12 mouse cellular contexts compared by ENCODE assay signal in genomic region chr10:59443212-59443611, GRCm38 (mm10). TPM values are rescaled to one million over a fixed set of nuclear protein-coding genes. Genes with fewer than 3 reads are reported as not detected.
DNase-seq lines count a peak whose midpoint lies in the region; ATAC-seq and TF ChIP-seq lines count a peak whose summit lies in the region.
"Had no signal": no experiment of that assay in that cellular context is flagged by ENCODE, and none has a peak within 500 bp of the region (broad histone marks: within the 10 kb centered on the region; RNA-seq: fewer than 3 reads in every experiment).

No protein-coding gene starts in this region.

- H3K4me3 ChIP-seq in midbrain, embryonic 11.5 days (ENCODE audit: low read depth, low read length): no peak overlapping the region
- no peak overlapping the region for H3K4me3 ChIP-seq in midbrain, postnatal 0 days (ENCODE audit: low read depth, low read length)
- no peak overlapping the region for H3K4me3 ChIP-seq in heart, postnatal 0 days (ENCODE audit: low read depth, low read length)
- H3K4me3 ChIP-seq in liver, embryonic 11.5 days (ENCODE audit: low read depth, low read length): no peak overlapping the region
- H3K4me3 ChIP-seq in intestine, postnatal 0 days (ENCODE audit: low read depth, low read length): no peak overlapping the region

- H3K9ac ChIP-seq in midbrain, embryonic 11.5 days (ENCODE audit: low read length): no peak overlapping the region
- H3K9ac ChIP-seq in midbrain, postnatal 0 days (replicated peaks; ENCODE audit: low read length, poor library complexity, severe bottlenecking): no peak overlapping the region
- no peak overlapping the region for H3K9ac ChIP-seq in heart, postnatal 0 days (replicated peaks; ENCODE audit: low read depth, low read length)
- H3K9ac ChIP-seq in liver, embryonic 11.5 days (ENCODE audit: low read depth, low read length): no peak overlapping the region
- no peak overlapping the region for H3K9ac ChIP-seq in intestine, postnatal 0 days (ENCODE audit: low read depth, low read length)

- TF ChIP-seq EP300 in heart, postnatal 0 days (IDR thresholded peaks at IDR 0.05; ENCODE audit: low read depth): peak; percentile 48; the same call in 1 of the 2 replicates

- H3K4me2 ChIP-seq in midbrain, embryonic 11.5 days: no peak overlapping the region
- no peak overlapping the region for H3K4me2 ChIP-seq in midbrain, postnatal 0 days (ENCODE audit: low read depth, low read length, poor library complexity, severe bottlenecking)
- H3K4me2 ChIP-seq in heart, postnatal 0 days (ENCODE audit: low read depth, low read length): 0 out of 2 replicates have a peak overlapping the region, but pooled peaks have one; percentile 8
- no peak overlapping the region for H3K4me2 ChIP-seq in liver, embryonic 11.5 days
- no peak overlapping the region for H3K4me2 ChIP-seq in intestine, postnatal 0 days (replicated peaks; ENCODE audit: low read depth)

- H3K27me3 ChIP-seq in midbrain, embryonic 11.5 days (ENCODE audit: control insufficient read depth, insufficient read depth, low read length): no peaks in the 10 kb centered on the region
- no peaks in the 10 kb centered on the region for H3K27me3 ChIP-seq in midbrain, postnatal 0 days (ENCODE audit: insufficient read depth, low read length)
- no peaks in the 10 kb centered on the region for H3K27me3 ChIP-seq in heart, postnatal 0 days (ENCODE audit: control insufficient read depth, insufficient read depth, low read length)
- no peaks in the 10 kb centered on the region for H3K27me3 ChIP-seq in liver, embryonic 11.5 days (replicated peaks; ENCODE audit: control insufficient read depth, insufficient read depth, low read length)
- H3K27me3 ChIP-seq in intestine, postnatal 0 days (replicated peaks; ENCODE audit: control insufficient read depth, insufficient read depth, low read length): no peaks in the 10 kb centered on the region

- DNase-seq in midbrain, embryonic 11.5 days (ENCODE audit: low spot score, missing footprints): peak; percentile 70
- no peak for DNase-seq in midbrain, postnatal 0 days (ENCODE audit: low spot score)
- DNase-seq in heart, postnatal 0 days (ENCODE audit: low spot score): peak; percentile 57
- no peak for DNase-seq in liver, embryonic 11.5 days (ENCODE audit: low spot score)
- peak; percentile 59 for DNase-seq in yolk sac, embryonic 10.5 days (ENCODE audit: low spot score)
- no peak for DNase-seq in spleen, postnatal 36 days (ENCODE audit: low spot score in 2 of 2)
- DNase-seq: cerebellum, postnatal 14 days; layer of hippocampus, adult 9-11 months had no signal

- ATAC-seq in midbrain, embryonic 11.5 days (ENCODE audit: low FRiP score): no peak
- no peak for ATAC-seq in midbrain, postnatal 0 days (ENCODE audit: low FRiP score)
- peak; percentile 50; the same call in 1 of the 2 replicates for ATAC-seq in heart, postnatal 0 days (ENCODE audit: insufficient read depth, low read depth)
- ATAC-seq in liver, embryonic 11.5 days (replicated peaks; ENCODE audit: low FRiP score): 0 out of 2 replicates have a peak, but pooled peaks have one; percentile 23
- no peak for ATAC-seq in intestine, postnatal 0 days

- TF ChIP-seq CTCF in midbrain, postnatal 0 days (IDR thresholded peaks at IDR 0.05): no peak
- TF ChIP-seq CTCF in heart, postnatal 0 days (IDR thresholded peaks at IDR 0.05; ENCODE audit: low read depth): no peak
- no peak for TF ChIP-seq CTCF in intestine, postnatal 0 days (IDR thresholded peaks at IDR 0.05; ENCODE audit: low read depth)

- 65% methylated on average over 7 of the region's 7 CpGs for WGBS in midbrain, embryonic 11.5 days
- WGBS in midbrain, postnatal 0 days: 60% methylated on average over 7 of the region's 7 CpGs
- 7% methylated on average over 7 of the region's 7 CpGs for WGBS in heart, postnatal 0 days
- WGBS in liver, embryonic 11.5 days: 10% methylated on average over 7 of the region's 7 CpGs
- WGBS in intestine, postnatal 0 days: 15% methylated on average over 7 of the region's 7 CpGs

- no peaks in the 10 kb centered on the region for H3K9me3 ChIP-seq in midbrain, embryonic 11.5 days (ENCODE audit: control insufficient read depth, low read length)
- no peaks in the 10 kb centered on the region for H3K9me3 ChIP-seq in midbrain, postnatal 0 days (ENCODE audit: low read length)
- H3K9me3 ChIP-seq in heart, postnatal 0 days (replicated peaks; ENCODE audit: control insufficient read depth, low read length): no peaks in the 10 kb centered on the region
- no peaks in the 10 kb centered on the region for H3K9me3 ChIP-seq in liver, embryonic 11.5 days (ENCODE audit: control insufficient read depth, low read length)
- no peaks in the 10 kb centered on the region for H3K9me3 ChIP-seq in intestine, postnatal 0 days (ENCODE audit: control insufficient read depth)
- H3K9me3 ChIP-seq: G1E had no signal

- H3K4me1 ChIP-seq in midbrain, embryonic 11.5 days (ENCODE audit: control insufficient read depth, insufficient read depth, low read length): peaks cover 3% of the 10 kb centered on the region; the same call in 1 of the 2 replicates
- H3K4me1 ChIP-seq in midbrain, postnatal 0 days (ENCODE audit: insufficient read depth, low read length): no peaks in the 10 kb centered on the region
- peaks cover 36% of the 10 kb centered on the region for H3K4me1 ChIP-seq in heart, postnatal 0 days (ENCODE audit: control insufficient read depth, insufficient read depth)
- H3K4me1 ChIP-seq in liver, embryonic 11.5 days (replicated peaks; ENCODE audit: control insufficient read depth, insufficient read depth, low read length): peaks cover 18% of the 10 kb centered on the region
- no peaks in the 10 kb centered on the region for H3K4me1 ChIP-seq in intestine, postnatal 0 days (replicated peaks; ENCODE audit: control insufficient read depth, insufficient read depth, low read length)

- H3K36me3 ChIP-seq in midbrain, embryonic 11.5 days (ENCODE audit: control insufficient read depth, insufficient read depth, low read length): no peaks in the 10 kb centered on the region
- no peaks in the 10 kb centered on the region for H3K36me3 ChIP-seq in midbrain, postnatal 0 days (ENCODE audit: insufficient read depth, low read length)
- H3K36me3 ChIP-seq in heart, postnatal 0 days (replicated peaks; ENCODE audit: control insufficient read depth, insufficient read depth, low read length): no peaks in the 10 kb centered on the region
- no peaks in the 10 kb centered on the region for H3K36me3 ChIP-seq in liver, embryonic 11.5 days (ENCODE audit: control insufficient read depth, insufficient read depth, low read length)
- H3K36me3 ChIP-seq in intestine, postnatal 0 days (ENCODE audit: control insufficient read depth, insufficient read depth): peaks cover 3% of the 10 kb centered on the region; the same call in 1 of the 2 replicates

- no peak overlapping the region for H3K27ac ChIP-seq in midbrain, embryonic 11.5 days (ENCODE audit: low read depth, low read length)
- no peak overlapping the region for H3K27ac ChIP-seq in midbrain, postnatal 0 days (ENCODE audit: low read depth, low read length)
- H3K27ac ChIP-seq in heart, postnatal 0 days (ENCODE audit: low read depth): no peak overlapping the region
- no peak overlapping the region for H3K27ac ChIP-seq in liver, embryonic 11.5 days (ENCODE audit: low read depth, low read length)
- no peak overlapping the region for H3K27ac ChIP-seq in intestine, postnatal 0 days (ENCODE audit: low read depth, low read length)

RNA-seq across cellular contexts. Expression of gene Oit3, which starts 1.6 kb away (rescaled TPM):
- 0.38 and 0.48 TPM in 2 replicates for polyA plus RNA-seq in midbrain, embryonic 11.5 days (2014; fragmentation: Nextera tagmentation; extraction: Ambion mirVana)
- 0.11 TPM in 1 of 2 replicates, not detected in the other for total RNA-seq in midbrain, postnatal 0 days (2014; rRNA removed)
- 0.05 TPM in 1 of 2 replicates, not detected in the other for polyA plus RNA-seq in midbrain, postnatal 0 days (2015; fragmentation: Nextera tagmentation; extraction: Ambion mirVana)
- 6.3 and 8.2 TPM in 2 replicates for total RNA-seq in heart, postnatal 0 days (2014; rRNA removed; ENCODE audit: low replicate concordance)
- 3.0 and 3.2 TPM in 2 replicates for polyA plus RNA-seq in heart, postnatal 0 days (2015; fragmentation: Nextera tagmentation; extraction: Ambion mirVana)
- polyA plus RNA-seq in liver, embryonic 11.5 days (2014; fragmentation: Nextera tagmentation; extraction: Ambion mirVana): 43.2 and 45.7 TPM in 2 replicates
- polyA plus RNA-seq in intestine, postnatal 0 days (2015; fragmentation: Nextera tagmentation; extraction: Ambion mirVana): 0.31 and 0.54 TPM in 2 replicates
- polyA plus RNA-seq: G1E had no signal

RNA-seq across cellular contexts. Expression of gene Pla2g12b, which starts 39.8 kb away (rescaled TPM):
- polyA plus RNA-seq in midbrain, embryonic 11.5 days (2014; fragmentation: Nextera tagmentation; extraction: Ambion mirVana): 0.21 TPM in 1 of 2 replicates, not detected in the other
- total RNA-seq in midbrain, postnatal 0 days (2014; rRNA removed): not detected in 2 replicates
- not detected in 2 replicates for polyA plus RNA-seq in midbrain, postnatal 0 days (2015; fragmentation: Nextera tagmentation; extraction: Ambion mirVana)
- not detected in 2 replicates for total RNA-seq in heart, postnatal 0 days (2014; rRNA removed; ENCODE audit: low replicate concordance)
- polyA plus RNA-seq in heart, postnatal 0 days (2015; fragmentation: Nextera tagmentation; extraction: Ambion mirVana): 0.20 and 0.29 TPM in 2 replicates
- polyA plus RNA-seq in liver, embryonic 11.5 days (2014; fragmentation: Nextera tagmentation; extraction: Ambion mirVana): 45.7 and 46.7 TPM in 2 replicates
- polyA plus RNA-seq in intestine, postnatal 0 days (2015; fragmentation: Nextera tagmentation; extraction: Ambion mirVana): 105 and 108 TPM in 2 replicates
- total RNA-seq: G1E had no signal
- polyA plus RNA-seq: G1E; neural tube, embryonic 11.5 days; thymus, postnatal 0 days had no signal

RNA-seq across cellular contexts. Expression of gene Gm10273, which starts 47.8 kb away (rescaled TPM):
- polyA plus RNA-seq in midbrain, embryonic 11.5 days (2014; fragmentation: Nextera tagmentation; extraction: Ambion mirVana): 2.4 and 3.3 TPM in 2 replicates
- 4.3 and 6.9 TPM in 2 replicates for total RNA-seq in midbrain, postnatal 0 days (2014; rRNA removed)
- 5.9 and 7.7 TPM in 2 replicates for polyA plus RNA-seq in midbrain, postnatal 0 days (2015; fragmentation: Nextera tagmentation; extraction: Ambion mirVana)
- total RNA-seq in heart, postnatal 0 days (2014; rRNA removed; ENCODE audit: low replicate concordance): 11.7 and 19.2 TPM in 2 replicates
- polyA plus RNA-seq in heart, postnatal 0 days (2015; fragmentation: Nextera tagmentation; extraction: Ambion mirVana): 9.5 and 11.8 TPM in 2 replicates
- polyA plus RNA-seq in liver, embryonic 11.5 days (2014; fragmentation: Nextera tagmentation; extraction: Ambion mirVana): 9.2 and 10.1 TPM in 2 replicates
- polyA plus RNA-seq in intestine, postnatal 0 days (2015; fragmentation: Nextera tagmentation; extraction: Ambion mirVana): 3.4 and 10.3 TPM in 2 replicates

Comparison
In these comparisons a context has a peak if more than half of its experiments do, and no peak if none do; other contexts are left out.
1. DNase-seq: peak in midbrain, embryonic 11.5 days (single experiment), heart, postnatal 0 days (single experiment) and yolk sac, embryonic 10.5 days (single experiment); none in midbrain, postnatal 0 days (single experiment), liver, embryonic 11.5 days (single experiment) and spleen, postnatal 36 days (0 of 2).
2. ATAC-seq: peak in heart, postnatal 0 days (single experiment) and liver, embryonic 11.5 days (single experiment); none in midbrain, embryonic 11.5 days (single experiment), midbrain, postnatal 0 days (single experiment) and intestine, postnatal 0 days (single experiment).
3. RNA of gene Oit3, which starts 1.6 kb away (polyA plus RNA-seq): 43.2 to 45.7 TPM in liver, embryonic 11.5 days; 3.0 to 3.2 TPM in heart, postnatal 0 days, 0.38 to 0.48 TPM in midbrain, embryonic 11.5 days, 0.31 to 0.54 TPM in intestine, postnatal 0 days and 0.05 TPM in midbrain, postnatal 0 days; every median in the first group is over 10 times any median in the second.
4. RNA of gene Pla2g12b, which starts 39.8 kb away (polyA plus RNA-seq): 105 to 108 TPM in intestine, postnatal 0 days and 45.7 to 46.7 TPM in liver, embryonic 11.5 days; 0.20 to 0.29 TPM in heart, postnatal 0 days, not detected in midbrain, postnatal 0 days and 0.21 TPM in midbrain, embryonic 11.5 days; every median in the first group is over 10 times any median in the second.